Mouse (Mus musculus) MEL (cell line): ENCODE data around the gene Bbof1. TPM values are rescaled to one million over a fixed set of nuclear protein-coding genes. Genes with fewer than 3 reads are reported as not detected.
A peak's percentile ranks its signal among the peaks of the same experiment; 100 is the strongest.

Source experiments
- DNase-seq: peaks from one replicate; pipeline ENCODE4 v3.0.0; 2011; ENCODE audit warnings: low read depth, low spot score
- H3K27ac ChIP-seq: 2 replicates; pipeline ENCODE4 v1.5.1; 2012; ENCODE audit warnings: low read depth, mild to moderate bottlenecking, control low read depth, low read length, moderate library complexity; ENCODE audit not compliant: control insufficient read depth
- H3K27me3 ChIP-seq, 2 experiments: fragments of 150-350 bp in 1 of 2; sonication (generic) in 1 of 2; 2 replicates each; pipeline ENCODE4 v1.6.1; 2012; ENCODE audit warnings: low read length in 2 of 2, mild to moderate bottlenecking in 2 of 2, improper control_type of control experiment in 1 of 2, moderate library complexity in 1 of 2; ENCODE audit not compliant: insufficient read depth in 2 of 2, control insufficient read depth in 1 of 2
- H3K36me3 ChIP-seq, 2 experiments: 2 replicates each; pipeline ENCODE4 v1.6.1; 2012 to 2014; ENCODE audit warnings: low read length in 2 of 2, improper control_type of control experiment in 1 of 2, inconsistent platforms in 1 of 2, mild to moderate bottlenecking in 1 of 2; ENCODE audit not compliant: insufficient read depth in 2 of 2, control insufficient read depth in 1 of 2
- H3K4me1 ChIP-seq, 2 experiments: fragments of 150-350 bp in 1 of 2; sonication (generic) in 1 of 2; 2 replicates each; pipeline ENCODE4 v1.6.1; 2012; ENCODE audit warnings: low read length in 2 of 2, improper control_type of control experiment in 1 of 2, mild to moderate bottlenecking in 1 of 2; ENCODE audit not compliant: insufficient read depth in 2 of 2, control insufficient read depth in 1 of 2
- H3K4me3 ChIP-seq, 2 experiments: fragments of 150-350 bp in 1 of 2; sonication (generic) in 1 of 2; 2 replicates each; pipeline ENCODE4 v1.5.1; 2012; ENCODE audit warnings: low read depth in 2 of 2, low read length in 2 of 2, mild to moderate bottlenecking in 2 of 2, moderate library complexity in 2 of 2, control low read depth in 1 of 2, improper control_type of control experiment in 1 of 2; ENCODE audit not compliant: control insufficient read depth in 1 of 2, insufficient read depth in 1 of 2
- H3K79me2 ChIP-seq: 2 replicates; pipeline ENCODE4 v1.6.1; 2012; ENCODE audit warnings: mild to moderate bottlenecking, low read length, moderate library complexity; ENCODE audit not compliant: control insufficient read depth, poor library complexity, insufficient read depth
- H3K9ac ChIP-seq: 2 replicates; pipeline ENCODE4 v1.6.1; 2012; ENCODE audit warnings: low read depth, mild to moderate bottlenecking, control low read depth, low read length, moderate library complexity; ENCODE audit not compliant: control insufficient read depth, poor library complexity, severe bottlenecking
- H3K9me3 ChIP-seq: fragments of 150-350 bp; sonication (generic); replicated peaks from 2 replicates; pipeline ENCODE4 v1.6.1; 2012; ENCODE audit warnings: mild to moderate bottlenecking, low read length, improper control_type of control experiment, moderate library complexity; ENCODE audit not compliant: insufficient read depth
- GATA1 ChIP-seq: IDR thresholded peaks from 2 replicates; pipeline ENCODE4 v1.6.1; 2011; ENCODE audit warnings: low read depth, low read length, improper control_type of control experiment
- ZKSCAN1 ChIP-seq: IDR thresholded peaks from 2 replicates; pipeline ENCODE4 v1.6.1; 2012; ENCODE audit warnings: low read depth, mild to moderate bottlenecking, inconsistent platforms, low read length, improper control_type of control experiment, moderate library complexity
- polyA plus RNA-seq, 2 experiments: library from polyadenylated mRNA; stranded (reverse) in 1 of 2; unstranded in 1 of 2; fragments of >175 nt in 1 of 2; fragments of >200 nt in 1 of 2; gene quantifications; 2 replicates each; pipeline versions ENCODE4 v1.2.1 to v1.2.4; 2012; ENCODE audit warnings: low replicate concordance in 2 of 2, low read depth in 1 of 2; ENCODE audit not compliant: insufficient read length in 2 of 2, insufficient read depth in 1 of 2, missing spikeins in 1 of 2
- total RNA-seq: library from RNA; depleted of rRNA; stranded (reverse); fragments of 300-350 nt; gene quantifications from 2 replicates; pipeline ENCODE4 v1.2.3, GENCODE M21; 2012; rRNA removed

Gene Bbof1
- total and polyA plus RNA-seq, 3 experiments, result 0.81 to 1.3 TPM; not detected in 1

DNA sequence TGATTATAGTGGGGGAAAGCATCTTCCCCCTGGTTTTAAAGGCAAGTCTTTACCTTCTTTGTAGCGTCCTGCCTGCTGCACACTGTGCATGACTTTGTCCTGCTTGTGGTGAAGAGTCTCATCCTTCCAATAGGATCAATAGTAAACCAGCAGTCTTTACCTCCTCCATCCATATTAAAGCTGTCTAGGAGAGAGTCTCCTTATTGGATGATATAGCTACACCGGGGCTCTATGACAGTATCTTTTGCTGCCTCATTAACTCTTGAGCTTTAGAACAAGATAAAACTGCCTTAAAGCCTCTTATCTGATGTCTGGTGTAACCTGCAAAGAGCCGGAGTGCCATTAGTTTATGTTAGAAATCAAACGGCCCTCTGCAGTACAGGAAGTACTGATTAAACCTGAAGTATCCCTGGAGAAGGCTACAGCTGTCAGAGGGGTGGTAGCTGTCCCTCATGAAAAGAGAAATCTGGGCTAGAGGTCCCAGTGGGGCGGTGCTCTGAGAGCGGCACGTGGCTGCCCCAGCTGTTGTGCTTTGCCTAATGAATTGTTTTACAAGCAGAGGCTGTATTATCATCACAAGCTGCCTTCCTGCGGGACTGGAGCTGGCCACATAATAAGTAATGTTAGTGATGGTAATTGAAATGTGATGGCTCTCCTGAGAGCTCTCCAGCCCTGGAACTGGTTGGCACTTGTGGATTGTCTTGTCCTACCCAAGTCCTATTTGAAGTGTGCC lies 78.6 kb downstream of the Bbof1 start:
- H3K27me3 ChIP-seq, result no peaks in the 10 kb centered on the region
- no peak for TF ChIP-seq ZKSCAN1
- TF ChIP-seq GATA1, result peak; percentile 37; the same call in 1 of the 2 replicates
- H3K9me3 ChIP-seq, result no peaks in the 10 kb centered on the region
- H3K27ac ChIP-seq, result no peak overlapping the region
- no peak overlapping the region for H3K4me3 ChIP-seq
- no peak overlapping the region for H3K9ac ChIP-seq
- DNase-seq, result no peak
- no peaks in the 10 kb centered on the region for H3K79me2 ChIP-seq
- peaks cover 0 to 5% of the 10 kb centered on the region in 2 experiments; a peak in 3 of 4 replicates for H3K36me3 ChIP-seq
- H3K4me1 ChIP-seq, result no peaks in the 10 kb centered on the region

Other genes with a start within 250 kb of the Bbof1 start
- 7.7 TPM in 2 replicates for gene Elmsan1, start 190.2 kb upstream of the Bbof1 start, total RNA-seq
- gene Elmsan1, start 190.2 kb upstream of the Bbof1 start, polyA plus RNA-seq, result 10 to 100 TPM in 1 of 2 experiments, not detected in 1; 25.3 TPM
- gene Ptgr2, start 123.8 kb upstream of the Bbof1 start, total RNA-seq, result 32.6 and 33.0 TPM in 2 replicates
- gene Ptgr2, start 123.8 kb upstream of the Bbof1 start, polyA plus RNA-seq, result 10 to 100 TPM in 1 of 2 experiments, not detected in 1; 35.9 TPM
- gene Zfp410, start 92.2 kb upstream of the Bbof1 start, total RNA-seq, result 45.5 and 45.7 TPM in 2 replicates
- 100 to 1,000 TPM; 182 to 189 TPM for gene Zfp410, start 92.2 kb upstream of the Bbof1 start, polyA plus RNA-seq
- gene Coq6, start 47.4 kb upstream of the Bbof1 start, total RNA-seq, result 33.4 and 35.2 TPM in 2 replicates
- 10 to 100 TPM in 1 of 2 experiments, not detected in 1; 47.1 TPM for gene Coq6, start 47.4 kb upstream of the Bbof1 start, polyA plus RNA-seq
- 0.46 and 0.85 TPM in 2 replicates for gene Fam161b, start 47.2 kb upstream of the Bbof1 start, total RNA-seq
- gene Fam161b, start 47.2 kb upstream of the Bbof1 start, polyA plus RNA-seq, result 1 to 10 TPM in 1 of 2 experiments, not detected in 1; 1.1 TPM
- gene Entpd5, start within 50 bp of the Bbof1 start, total RNA-seq, result 5.7 and 8.7 TPM in 2 replicates
- 10 to 100 TPM in 1 of 2 experiments, not detected in 1; 12.8 TPM for gene Entpd5, start within 50 bp of the Bbof1 start, polyA plus RNA-seq
- gene Rnf113a2, start 8.1 kb downstream of the Bbof1 start, total RNA-seq, result 0.15 TPM in 1 of 2 replicates, not detected in the other
- gene Rnf113a2, start 8.1 kb downstream of the Bbof1 start, polyA plus RNA-seq, result under 1 TPM in 1 of 2 experiments, not detected in 1; 0.10 TPM
- gene Aldh6a1, start 41.9 kb downstream of the Bbof1 start, total RNA-seq, result 1.0 and 1.4 TPM in 2 replicates
- gene Aldh6a1, start 41.9 kb downstream of the Bbof1 start, polyA plus RNA-seq, result 1 to 10 TPM in 1 of 2 experiments, not detected in 1; 2.9 TPM
- 4.9 and 6.7 TPM in 2 replicates for gene Lin52, start 42.4 kb downstream of the Bbof1 start, total RNA-seq
- gene Lin52, start 42.4 kb downstream of the Bbof1 start, polyA plus RNA-seq, result 1 to 10 TPM in 1 of 2 experiments, not detected in 1; 7.7 TPM
- gene Vsx2, start 160.7 kb downstream of the Bbof1 start, total RNA-seq, result not detected in 2 replicates
- gene Vsx2, start 160.7 kb downstream of the Bbof1 start, polyA plus RNA-seq, result not detected
- 3.5 TPM in 2 replicates for gene Abcd4, start 208.3 kb downstream of the Bbof1 start, total RNA-seq
- gene Abcd4, start 208.3 kb downstream of the Bbof1 start, polyA plus RNA-seq, result 1 to 10 TPM in 1 of 2 experiments, not detected in 1; 7.1 TPM
- not detected in 2 replicates for gene Vrtn, start 231.9 kb downstream of the Bbof1 start, total RNA-seq
- gene Vrtn, start 231.9 kb downstream of the Bbof1 start, polyA plus RNA-seq, result not detected